Mouse (Mus musculus): Measurements from ENCODE around the gene Tnfsf9.

Gene Tnfsf9

GRCm38 (mm10) chr17:57095855-57096622 is 9.1 kb upstream of the Tnfsf9 start:
- peak in 1 of 2 experiments; percentile 17 for DNase-seq (ENCODE audit: low spot score in 2 of 2)

GRCm38 (mm10) chr17:57096623-57096920 is 8.6 kb upstream of the Tnfsf9 start:
- DNase-seq (ENCODE audit: low spot score in 2 of 2): peak; percentile 70 to 82

- DNase-seq (ENCODE audit: low spot score in 2 of 2): no peak
Measured at GRCm38 (mm10) chr17:57098321-57098720, 6.8 kb upstream of the Tnfsf9 start.

- DNase-seq (ENCODE audit: low spot score in 2 of 2): no peak
Measured at GRCm38 (mm10) chr17:57099629-57100325, 5.3 kb upstream of the Tnfsf9 start.

- no peak for DNase-seq (ENCODE audit: low spot score in 2 of 2)
Measured at GRCm38 (mm10) chr17:57102276-57102675, 2.8 kb upstream of the Tnfsf9 start.

- DNase-seq (ENCODE audit: low spot score in 2 of 2): no peak
Measured at GRCm38 (mm10) chr17:57104496-57104895, 629 bp upstream of the Tnfsf9 start.

- no peak for DNase-seq (ENCODE audit: low spot score in 2 of 2)
Measured at GRCm38 (mm10) chr17:57106035-57106368, 877 bp downstream of the Tnfsf9 start.

GRCm38 (mm10) chr17:57107064-57107463 is 1.9 kb downstream of the Tnfsf9 start:
- no peak for DNase-seq (ENCODE audit: low spot score in 2 of 2)

GRCm38 (mm10) chr17:57108040-57108665 is 3.0 kb downstream of the Tnfsf9 start:
- DNase-seq (ENCODE audit: low spot score in 2 of 2): no peak

GRCm38 (mm10) chr17:57108666-57109171 is 3.6 kb downstream of the Tnfsf9 start:
- no peak for DNase-seq (ENCODE audit: low spot score in 2 of 2)

GRCm38 (mm10) chr17:57110005-57110404 is 4.9 kb downstream of the Tnfsf9 start:
- DNase-seq (ENCODE audit: low spot score in 2 of 2): no peak

GRCm38 (mm10) chr17:57112768-57113474 is 7.8 kb downstream of the Tnfsf9 start:
- DNase-seq (ENCODE audit: low spot score in 2 of 2): no peak

- no peak for DNase-seq (ENCODE audit: low spot score in 2 of 2)
Measured at GRCm38 (mm10) chr17:57116801-57117200, 11.7 kb downstream of the Tnfsf9 start.

GRCm38 (mm10) chr17:57118524-57119349 is 13.6 kb downstream of the Tnfsf9 start:
- no peak for DNase-seq (ENCODE audit: low spot score in 2 of 2)

GRCm38 (mm10) chr17:57121856-57122255 is 16.7 kb downstream of the Tnfsf9 start:
- DNase-seq (ENCODE audit: low spot score in 2 of 2): no peak

GRCm38 (mm10) chr17:57123192-57124118 is 18.3 kb downstream of the Tnfsf9 start:
- DNase-seq (ENCODE audit: low spot score in 2 of 2): no peak

- DNase-seq (ENCODE audit: low spot score in 2 of 2): no peak
Measured at GRCm38 (mm10) chr17:57124792-57125191, 19.7 kb downstream of the Tnfsf9 start.

- DNase-seq (ENCODE audit: low spot score in 2 of 2): no peak
Measured at GRCm38 (mm10) chr17:57125853-57126622, 20.9 kb downstream of the Tnfsf9 start.

- DNase-seq (ENCODE audit: low spot score in 2 of 2): no peak
Measured at GRCm38 (mm10) chr17:57131793-57132192, 26.7 kb downstream of the Tnfsf9 start.
